Mouse (Mus musculus) mesoderm, embryonic 11.5 days (tissue): ENCODE measurements around the gene Camk1d.

ENCODE experiments used
- DNase-seq: peaks from one replicate; pipeline ENCODE4 v3.0.0-alpha.2; 2012; ENCODE audit warnings: low read depth, low spot score

Gene Camk1d

GRCm38 (mm10) chr2:5661946-5662345 lies 52.4 kb downstream of the Camk1d start:
- no peak for DNase-seq

GRCm38 (mm10) chr2:5658000-5658399 lies 56.3 kb downstream of the Camk1d start:
- DNase-seq = no peak

- DNase-seq = no peak
Measured at GRCm38 (mm10) chr2:5656326-5656725, 58.0 kb downstream of the Camk1d start.

GRCm38 (mm10) chr2:5652071-5652470 lies 62.2 kb downstream of the Camk1d start:
- DNase-seq = no peak

GRCm38 (mm10) chr2:5651285-5651870 lies 62.9 kb downstream of the Camk1d start:
- DNase-seq = no peak

GRCm38 (mm10) chr2:5649226-5649625 lies 65.1 kb downstream of the Camk1d start:
- DNase-seq = no peak

GRCm38 (mm10) chr2:5648764-5649163 lies 65.6 kb downstream of the Camk1d start:
- DNase-seq = no peak

GRCm38 (mm10) chr2:5646322-5646721 lies 68.0 kb downstream of the Camk1d start:
- DNase-seq = no peak

- no peak for DNase-seq
Measured at GRCm38 (mm10) chr2:5645584-5645983, 68.7 kb downstream of the Camk1d start.

- no peak for DNase-seq
Measured at GRCm38 (mm10) chr2:5643937-5644336, 70.4 kb downstream of the Camk1d start.

GRCm38 (mm10) chr2:5643226-5643625 lies 71.1 kb downstream of the Camk1d start:
- no peak for DNase-seq

- DNase-seq = no peak
Measured at GRCm38 (mm10) chr2:5642624-5643023, 71.7 kb downstream of the Camk1d start.

- no peak for DNase-seq
Measured at GRCm38 (mm10) chr2:5641678-5642077, 72.6 kb downstream of the Camk1d start.

- DNase-seq = no peak
Measured at GRCm38 (mm10) chr2:5640586-5640985, 73.7 kb downstream of the Camk1d start.

GRCm38 (mm10) chr2:5636801-5637742 lies 77.2 kb downstream of the Camk1d start:
- no peak for DNase-seq

- no peak for DNase-seq
Measured at GRCm38 (mm10) chr2:5632355-5632684, 82.0 kb downstream of the Camk1d start.

GRCm38 (mm10) chr2:5631676-5632354 lies 82.5 kb downstream of the Camk1d start:
- DNase-seq = no peak

- DNase-seq = no peak
Measured at GRCm38 (mm10) chr2:5630710-5631109, 83.6 kb downstream of the Camk1d start.

- no peak for DNase-seq
Measured at GRCm38 (mm10) chr2:5624379-5624778, 89.9 kb downstream of the Camk1d start.

GRCm38 (mm10) chr2:5618361-5618896 lies 95.9 kb downstream of the Camk1d start:
- no peak for DNase-seq

- DNase-seq = peak; percentile 13
Measured at GRCm38 (mm10) chr2:5614896-5615295, 99.4 kb downstream of the Camk1d start.

GRCm38 (mm10) chr2:5614308-5614705 lies 100.0 kb downstream of the Camk1d start:
- no peak for DNase-seq
